Mouse (Mus musculus) embryonic facial prominence, embryonic 13.5 days (tissue): Measurements from ENCODE around the gene Arid1b. TPM values are rescaled to one million over a fixed set of nuclear protein-coding genes. Genes with fewer than 3 reads are reported as not detected.

Experiments used
- ATAC-seq: fragments of 200-750 bp; cut with Nextera tagmentation; 2 replicates; pipeline ENCODE4 v1.8.0; 2017; ENCODE audit warnings: low read depth; ENCODE audit not compliant: insufficient number of reproducible peaks, insufficient read depth, low FRiP score, low TSS enrichment
- H3K27ac ChIP-seq: fragments of 300-500 bp; sonication (generic); 2 replicates; pipeline ENCODE4 v1.5.1; 2015; ENCODE audit warnings: moderate library complexity, mild to moderate bottlenecking, inconsistent platforms
- H3K27me3 ChIP-seq: fragments of 300-500 bp; sonication (generic); 2 replicates; pipeline ENCODE4 v1.6.1; 2015; ENCODE audit warnings: mild to moderate bottlenecking, inconsistent platforms
- H3K36me3 ChIP-seq: fragments of 300-500 bp; sonication (generic); 2 replicates; pipeline ENCODE4 v1.6.1; 2015; ENCODE audit warnings: mild to moderate bottlenecking, inconsistent platforms
- H3K4me1 ChIP-seq: fragments of 300-500 bp; sonication (generic); 2 replicates; pipeline ENCODE4 v1.6.1; 2015; ENCODE audit warnings: inconsistent platforms
- H3K4me2 ChIP-seq: fragments of 300-500 bp; sonication (generic); 2 replicates; pipeline ENCODE4 v1.6.1; 2015; ENCODE audit warnings: moderate library complexity, mild to moderate bottlenecking, inconsistent platforms
- H3K4me3 ChIP-seq: fragments of 300-500 bp; sonication (generic); 2 replicates; pipeline ENCODE4 v1.5.1; 2015; ENCODE audit warnings: mild to moderate bottlenecking, inconsistent platforms
- H3K9ac ChIP-seq: fragments of 300-500 bp; sonication (generic); 2 replicates; pipeline ENCODE4 v1.6.1; 2015; ENCODE audit warnings: mild to moderate bottlenecking, inconsistent platforms
- H3K9me3 ChIP-seq: fragments of 300-500 bp; sonication (generic); 2 replicates; pipeline ENCODE4 v1.6.1; 2016; ENCODE audit warnings: inconsistent platforms
- WGBS: fragments of 180-500 bp; shearing (Covaris S2); methylation state at CpG from one replicate; pipeline ENCODE4 v1.1.7; 2015; ENCODE audit warnings: mixed read lengths; 5-methylcytosine and 5-hydroxymethylcytosine counted together
- polyA plus RNA-seq: library from polyadenylated mRNA; unstranded; fragments of >200 nt; fragmentation: Nextera tagmentation; extraction: Ambion mirVana; gene quantifications from 2 replicates; pipeline ENCODE4 v1.2.1, GENCODE M21; 2015

Arid1b gene
- polyA plus RNA-seq, 1 experiment from 2014 or later, result 13.0 TPM

DNA sequence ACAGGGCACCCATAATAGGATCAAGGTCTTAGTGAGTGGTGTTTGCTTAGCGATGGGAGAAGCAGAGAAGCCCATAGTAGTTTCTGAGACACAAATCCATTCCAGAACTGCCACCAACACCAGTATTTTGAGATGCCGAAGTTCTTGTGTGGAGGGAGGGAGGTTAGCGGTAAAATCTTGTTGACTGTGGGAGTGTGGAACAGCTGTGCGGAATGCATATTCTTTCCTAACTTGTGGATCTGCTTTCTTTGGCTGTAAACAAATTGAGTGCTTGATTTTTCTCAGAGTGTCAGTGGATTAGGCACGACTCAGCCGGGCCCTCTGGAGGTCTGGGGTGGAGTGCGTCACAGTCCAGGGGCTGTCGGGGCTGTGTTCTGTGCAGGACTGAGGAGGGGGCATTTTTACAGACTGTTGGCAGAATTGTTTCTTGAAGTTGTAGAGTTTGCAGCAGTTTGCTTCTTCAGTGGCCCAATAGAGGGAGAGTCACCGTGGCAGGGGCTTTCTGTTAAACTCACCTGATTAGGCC, 27.9 kb downstream of the Arid1b start:
- Histone ChIP-seq H3K4me2 (peak overlapping the region; percentile 33), H3K4me3 (no peak overlapping the region)
- 48% methylated on average over 9 of the region's 9 CpGs for WGBS

DNA sequence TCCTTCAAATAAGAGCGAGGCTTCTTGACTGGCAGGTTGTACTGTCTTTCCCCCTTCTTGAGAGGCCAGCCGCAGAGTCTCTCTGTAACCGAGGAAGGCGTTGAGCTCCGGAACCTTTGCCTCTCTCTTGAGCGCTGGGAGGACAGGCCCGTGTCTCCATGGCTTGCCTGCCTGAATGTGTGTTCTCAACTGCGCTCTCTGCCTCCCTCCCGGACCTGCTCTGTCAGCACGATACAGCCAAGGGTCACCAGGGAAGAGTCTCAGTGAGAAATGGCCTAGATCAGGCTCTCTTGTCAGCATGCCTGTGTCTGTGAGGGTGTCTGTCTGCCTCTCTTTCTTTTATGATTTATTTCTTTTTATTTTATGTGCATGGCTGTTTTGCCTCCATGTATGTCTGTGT, 29.6 kb downstream of the Arid1b start:
- Histone ChIP-seq H3K36me3 (no peaks in the 10 kb centered on the region), H3K27me3 (no peaks in the 10 kb centered on the region), H3K27ac (no peak overlapping the region), H3K9ac (no peak overlapping the region), H3K4me2 (no peak overlapping the region), H3K4me1 (peaks cover 45% of the 10 kb centered on the region), H3K9me3 (no peaks in the 10 kb centered on the region), H3K4me3 (no peak overlapping the region)
- ATAC-seq, result no peak
- 80% methylated on average over 10 of the region's 10 CpGs for WGBS

More for the DNA sequence above, 27.9 kb downstream of the Arid1b start:
- Histone ChIP-seq H3K9me3 (no peaks in the 10 kb centered on the region), H3K27ac (no peak overlapping the region), H3K27me3 (no peaks in the 10 kb centered on the region), H3K9ac (peak overlapping the region; percentile 54; the same call in 1 of the 2 replicates), H3K4me1 (peaks cover 52% of the 10 kb centered on the region), H3K36me3 (no peaks in the 10 kb centered on the region)
- ATAC-seq, result no peak

DNA sequence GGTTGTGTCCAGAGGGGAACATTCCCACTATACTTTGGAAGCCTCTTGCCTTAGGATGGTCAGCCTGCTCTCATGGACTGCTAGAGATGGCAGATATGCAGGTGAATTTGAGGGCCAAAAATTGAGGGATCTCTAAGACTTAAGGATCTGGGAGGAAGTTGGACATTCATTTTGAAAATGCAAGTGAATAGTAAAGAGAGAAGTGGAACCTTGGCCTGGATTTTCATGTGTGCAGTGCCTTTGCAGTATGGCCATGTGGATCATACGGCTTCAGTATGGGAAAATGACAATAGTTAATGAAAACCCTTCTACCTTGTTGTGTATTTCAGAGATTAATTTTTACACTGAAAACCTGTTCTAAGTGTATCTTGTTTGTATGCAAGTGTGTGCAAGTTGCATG, 31.3 kb downstream of the Arid1b start:
- Histone ChIP-seq H3K4me3 (no peak overlapping the region), H3K4me2 (no peak overlapping the region), H3K4me1 (peaks cover 38% of the 10 kb centered on the region), H3K9ac (no peak overlapping the region), H3K27ac (no peak overlapping the region), H3K36me3 (no peaks in the 10 kb centered on the region), H3K9me3 (no peaks in the 10 kb centered on the region), H3K27me3 (no peaks in the 10 kb centered on the region)
- no peak for ATAC-seq
- 94% methylated on average over 1 of the region's 1 CpGs for WGBS

DNA sequence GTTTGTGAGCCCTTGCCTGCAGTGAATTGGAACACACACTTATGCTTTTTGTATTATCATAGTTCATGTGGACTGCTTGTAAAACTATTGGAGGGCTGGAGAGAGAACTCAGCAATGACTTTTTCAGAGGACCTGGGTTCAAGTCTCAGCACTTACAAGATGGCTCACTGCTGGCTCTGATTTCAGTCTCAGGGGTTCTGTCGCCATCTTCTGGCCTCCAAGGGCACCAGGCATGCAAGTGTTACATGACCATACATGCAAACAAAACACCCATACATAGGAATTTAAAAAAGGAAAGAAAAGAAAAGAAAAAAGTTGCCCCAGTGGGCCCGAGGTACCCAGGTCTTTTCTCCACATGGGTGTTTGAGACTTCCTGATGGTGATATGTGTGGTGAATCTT, 32.4 kb downstream of the Arid1b start:
- Histone ChIP-seq H3K27ac (no peak overlapping the region), H3K36me3 (no peaks in the 10 kb centered on the region), H3K4me3 (no peak overlapping the region), H3K9ac (no peak overlapping the region), H3K4me2 (no peak overlapping the region), H3K4me1 (peaks cover 26% of the 10 kb centered on the region), H3K9me3 (no peaks in the 10 kb centered on the region), H3K27me3 (no peaks in the 10 kb centered on the region)
- 60% methylated on average over 2 of the region's 2 CpGs for WGBS
- ATAC-seq, result no peak

DNA sequence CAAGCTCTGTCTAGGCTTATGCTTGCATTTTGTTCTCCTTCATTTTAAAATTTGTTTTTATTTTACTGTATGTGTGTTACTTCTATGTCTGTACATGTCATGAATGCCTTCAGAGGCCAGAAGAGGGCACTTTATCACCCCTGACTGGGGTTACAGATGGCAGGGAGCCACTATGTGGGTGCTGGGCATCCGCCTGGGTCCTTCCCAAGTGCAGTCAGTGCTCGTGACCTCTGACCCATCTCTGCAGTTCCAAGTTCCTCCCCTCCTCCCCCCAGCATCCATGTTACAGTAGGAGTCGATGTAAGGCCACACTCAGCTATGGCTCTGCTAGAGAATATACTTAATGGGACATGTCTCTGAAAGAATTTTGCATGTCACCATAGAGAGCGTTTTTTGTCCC, 35.0 kb downstream of the Arid1b start:
- no peaks in the 10 kb centered on the region for H3K9me3 ChIP-seq

DNA sequence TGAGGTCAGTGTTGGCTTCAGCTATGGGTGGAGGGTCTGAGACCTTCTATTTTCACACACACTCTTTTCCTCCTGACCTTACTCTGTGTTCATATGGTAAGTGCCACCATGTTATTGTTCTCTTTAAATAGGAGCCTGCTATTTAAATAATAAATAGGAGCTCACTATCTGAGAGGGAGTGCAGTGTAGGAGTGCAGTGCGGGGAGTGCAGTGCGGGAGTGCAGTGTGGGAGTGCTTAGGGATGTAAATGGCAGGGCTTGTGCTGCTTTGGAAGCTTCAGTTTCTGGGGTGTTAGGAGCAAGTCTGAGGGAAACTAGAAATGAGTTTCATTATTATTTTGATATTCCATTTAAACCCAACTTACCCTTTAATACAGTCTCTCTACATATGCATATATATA, 36.2 kb downstream of the Arid1b start:
- H3K9me3 ChIP-seq, result no peaks in the 10 kb centered on the region
- 0 out of 2 replicates have a peak, but pooled peaks cover 3% of the 10 kb centered on the region for H3K4me1 ChIP-seq
- no peak overlapping the region for H3K4me3 ChIP-seq
- no peak overlapping the region for H3K27ac ChIP-seq
- no peak for ATAC-seq
- H3K9ac ChIP-seq, result no peak overlapping the region
- no peaks in the 10 kb centered on the region for H3K27me3 ChIP-seq
- no peak overlapping the region for H3K4me2 ChIP-seq
- no peaks in the 10 kb centered on the region for H3K36me3 ChIP-seq
- 83% methylated on average over 2 of the region's 2 CpGs for WGBS

More for the DNA sequence above, 35.0 kb downstream of the Arid1b start:
- Histone ChIP-seq H3K36me3 (no peaks in the 10 kb centered on the region), H3K4me1 (peaks cover 6% of the 10 kb centered on the region; the same call in 1 of the 2 replicates), H3K9ac (no peak overlapping the region), H3K4me2 (no peak overlapping the region), H3K4me3 (no peak overlapping the region), H3K27ac (no peak overlapping the region), H3K27me3 (no peaks in the 10 kb centered on the region)
- 87% methylated on average over 4 of the region's 4 CpGs for WGBS
- ATAC-seq, result no peak

DNA sequence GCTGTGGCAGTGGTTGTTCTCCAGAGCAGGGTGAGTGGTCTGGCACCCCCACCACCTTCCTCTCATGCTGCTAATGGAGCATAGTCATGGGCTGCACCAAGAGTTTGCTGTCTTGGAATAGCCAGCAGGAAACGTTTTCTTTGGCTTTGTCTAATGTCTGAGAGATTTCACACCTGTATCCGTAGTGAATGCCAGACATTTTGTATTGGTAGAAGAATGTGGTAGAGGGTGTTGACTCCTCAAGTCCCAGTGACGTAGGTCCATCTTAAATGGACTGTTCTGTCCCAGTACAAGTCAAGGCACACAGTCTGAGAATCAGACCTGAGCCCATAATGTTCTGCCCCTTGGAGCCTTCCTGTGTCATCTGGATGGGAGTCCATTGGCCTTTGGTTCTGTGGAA, 39.2 kb downstream of the Arid1b start:
- 80% methylated on average over 3 of the region's 3 CpGs for WGBS

DNA sequence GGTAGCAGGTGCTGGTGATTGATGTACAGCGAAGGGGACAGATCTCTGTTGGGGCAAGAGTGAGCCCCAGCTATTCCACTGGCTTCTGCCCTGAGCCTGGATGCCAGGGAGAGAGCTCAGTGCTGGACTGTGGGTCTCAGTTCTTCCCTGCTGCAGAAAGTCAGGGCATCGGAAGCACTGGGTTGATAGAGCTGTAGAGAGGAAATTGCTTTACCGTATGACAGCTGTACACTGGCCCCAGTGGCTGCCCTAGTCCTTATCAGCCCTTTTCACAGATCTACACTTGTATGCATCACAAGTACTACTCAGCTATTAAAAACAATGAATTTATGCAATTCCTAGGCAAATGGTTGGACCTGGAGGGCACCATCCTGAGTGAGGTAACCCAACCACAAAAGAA, 40.1 kb downstream of the Arid1b start:
- no peak overlapping the region for H3K4me3 ChIP-seq
- no peaks in the 10 kb centered on the region for H3K9me3 ChIP-seq
- no peak overlapping the region for H3K9ac ChIP-seq
- ATAC-seq, result no peak
- WGBS, result 89% methylated on average over 3 of the region's 3 CpGs
- no peak overlapping the region for H3K4me2 ChIP-seq
- H3K27me3 ChIP-seq, result no peaks in the 10 kb centered on the region
- H3K4me1 ChIP-seq, result peaks cover 32% of the 10 kb centered on the region
- no peaks in the 10 kb centered on the region for H3K36me3 ChIP-seq
- no peak overlapping the region for H3K27ac ChIP-seq

More for the DNA sequence above, 39.2 kb downstream of the Arid1b start:
- ATAC-seq, result no peak
- Histone ChIP-seq H3K36me3 (no peaks in the 10 kb centered on the region), H3K4me2 (no peak overlapping the region), H3K27me3 (no peaks in the 10 kb centered on the region), H3K9ac (no peak overlapping the region), H3K27ac (no peak overlapping the region), H3K9me3 (no peaks in the 10 kb centered on the region), H3K4me3 (no peak overlapping the region), H3K4me1 (peaks cover 28% of the 10 kb centered on the region)

DNA sequence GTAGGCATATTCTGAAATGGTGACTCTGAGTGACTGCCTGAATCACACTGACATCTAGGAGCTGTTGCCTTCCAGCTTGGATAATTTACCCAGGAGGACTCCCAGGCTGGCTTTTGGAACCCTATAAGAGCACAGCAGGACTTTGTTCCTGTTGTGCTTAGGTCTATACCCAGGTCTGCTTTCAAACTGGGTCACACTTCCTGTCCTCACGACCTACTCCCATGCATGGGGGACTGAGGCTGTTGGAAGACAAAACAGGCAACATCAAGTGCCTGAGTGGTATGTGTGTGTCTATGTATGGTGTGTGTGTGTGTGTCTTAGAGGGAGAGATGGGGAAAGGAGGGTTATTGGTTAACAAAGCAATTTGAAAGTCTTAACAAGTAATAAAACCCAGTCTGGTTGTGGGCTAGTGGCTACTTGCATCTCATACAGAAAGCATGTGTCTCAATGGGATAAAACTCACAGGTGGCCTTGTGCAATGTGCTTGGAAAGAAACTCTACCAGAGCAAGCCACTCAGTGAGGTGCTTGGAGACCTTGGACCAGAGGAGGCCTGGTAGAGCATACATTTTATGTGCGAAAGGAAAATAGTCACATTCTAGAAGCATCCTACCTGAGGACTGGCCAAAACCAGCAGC, 42.2 kb downstream of the Arid1b start:
- no peak overlapping the region for H3K9ac ChIP-seq
- no peak overlapping the region for H3K4me2 ChIP-seq
- no peak for ATAC-seq
- H3K9me3 ChIP-seq, result no peaks in the 10 kb centered on the region
- peaks cover 32% of the 10 kb centered on the region for H3K4me1 ChIP-seq
- WGBS, result 51% methylated on average over 2 of the region's 2 CpGs
- no peak overlapping the region for H3K4me3 ChIP-seq
- no peaks in the 10 kb centered on the region for H3K27me3 ChIP-seq
- peak overlapping the region; percentile 57; the same call in 1 of the 2 replicates for H3K27ac ChIP-seq
- peaks cover 10% of the 10 kb centered on the region for H3K36me3 ChIP-seq

DNA sequence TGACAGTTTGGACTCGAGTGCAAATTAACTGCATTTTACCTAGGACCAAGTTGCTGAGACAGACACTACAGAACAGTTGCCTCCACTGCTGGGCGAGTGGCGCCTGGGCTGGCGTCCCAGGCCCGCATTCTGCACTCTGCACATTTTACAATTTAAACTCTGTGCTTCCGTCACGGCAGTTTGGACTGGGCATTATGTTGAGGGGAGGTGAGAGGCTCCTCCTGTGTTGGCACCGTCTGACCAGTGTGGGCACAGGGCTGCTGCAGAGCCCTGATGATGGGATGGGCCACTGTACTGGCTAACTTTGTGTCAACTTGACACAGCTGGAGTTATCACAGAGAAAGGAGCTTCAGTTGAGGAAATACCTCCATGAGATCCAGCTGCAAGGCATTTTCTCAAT, 43.1 kb downstream of the Arid1b start:
- H3K4me3 ChIP-seq, result no peak overlapping the region
- peaks cover 32% of the 10 kb centered on the region for H3K4me1 ChIP-seq
- ATAC-seq, result no peak
- WGBS, result 64% methylated on average over 8 of the region's 8 CpGs
- peak overlapping the region; percentile 57; the same call in 1 of the 2 replicates for H3K27ac ChIP-seq
- peaks cover 18% of the 10 kb centered on the region for H3K36me3 ChIP-seq
- no peak overlapping the region for H3K4me2 ChIP-seq
- no peaks in the 10 kb centered on the region for H3K9me3 ChIP-seq
- no peak overlapping the region for H3K9ac ChIP-seq
- no peaks in the 10 kb centered on the region for H3K27me3 ChIP-seq

DNA sequence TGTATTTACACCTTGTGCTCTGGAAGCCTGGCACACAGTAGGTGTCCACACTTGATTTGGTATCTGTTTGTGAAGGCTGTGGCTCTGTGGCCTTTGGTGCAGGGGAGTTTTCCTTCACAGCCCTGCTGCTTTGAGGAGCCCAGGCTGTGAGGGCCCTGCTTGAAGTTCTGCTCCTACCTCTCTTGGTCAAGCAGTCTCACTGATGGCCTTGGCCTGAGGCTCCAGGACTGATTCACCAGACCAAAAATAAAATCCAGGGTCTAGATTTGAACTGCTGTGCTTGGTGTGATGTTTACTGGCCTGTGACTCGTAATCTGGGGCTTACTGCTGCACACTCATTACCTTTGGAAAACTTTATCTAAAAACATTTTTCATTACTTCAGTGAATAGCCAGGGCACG, 45.7 kb downstream of the Arid1b start:
- Histone ChIP-seq H3K4me1 (peaks cover 30% of the 10 kb centered on the region), H3K9me3 (no peaks in the 10 kb centered on the region), H3K9ac (no peak overlapping the region), H3K27ac (no peak overlapping the region), H3K36me3 (peaks cover 22% of the 10 kb centered on the region), H3K4me2 (no peak overlapping the region), H3K27me3 (no peaks in the 10 kb centered on the region), H3K4me3 (no peak overlapping the region)
- no peak for ATAC-seq
- 86% methylated on average over 2 of the region's 2 CpGs for WGBS

DNA sequence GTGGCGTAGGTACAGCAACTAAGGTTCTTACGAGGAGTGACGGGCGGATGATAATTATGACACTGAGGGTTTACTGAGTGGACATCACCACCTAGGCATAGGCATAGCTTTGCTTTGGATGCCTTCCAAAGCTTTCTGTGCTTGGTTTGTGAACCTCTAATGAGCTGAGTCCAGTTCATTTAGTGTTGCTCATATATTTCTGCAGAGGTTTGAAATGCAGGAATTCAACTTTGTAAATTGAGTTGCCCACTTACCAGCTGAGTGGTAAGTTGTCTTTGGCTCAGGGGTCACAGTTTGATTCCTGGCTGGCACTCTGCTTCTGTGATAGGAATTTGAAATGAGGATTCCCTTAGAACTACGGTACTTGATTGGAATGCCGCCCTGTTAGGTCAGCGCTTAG, 49.7 kb downstream of the Arid1b start:
- H3K27ac ChIP-seq, result no peak overlapping the region
- 82% methylated on average over 7 of the region's 7 CpGs for WGBS

More for the DNA sequence above, 49.7 kb downstream of the Arid1b start:
- Histone ChIP-seq H3K4me2 (no peak overlapping the region), H3K9me3 (no peaks in the 10 kb centered on the region), H3K4me3 (no peak overlapping the region), H3K27me3 (no peaks in the 10 kb centered on the region), H3K36me3 (peaks cover 22% of the 10 kb centered on the region), H3K9ac (no peak overlapping the region), H3K4me1 (peaks cover 8% of the 10 kb centered on the region; the same call in 1 of the 2 replicates)
- ATAC-seq, result no peak
